Mouse (Mus musculus): Measurements from ENCODE around the gene Xrra1.

GRCm38 (mm10) chr7:99822426-99822825 is 36.5 kb upstream of the Xrra1 start:
- TF ChIP-seq POLR2A (IDR thresholded peaks at IDR 0.05; ENCODE audit: extremely low read depth, insufficient read depth, low read length) (no peak), CTCF (IDR thresholded peaks at IDR 0.05; ENCODE audit: low read depth, low read length) (no peak)

All from liver, adult 2 months (tissue).